Mouse (Mus musculus) myocyte (in vitro differentiated cells): ENCODE data around the gene Ivd. TPM values are rescaled to one million over a fixed set of nuclear protein-coding genes. Genes with fewer than 3 reads are reported as not detected.

Experiments
- H3K27me3 ChIP-seq: one replicate; pipeline ENCODE4 v1.6.1; 2011; ENCODE audit not compliant: control insufficient read depth, insufficient read depth, insufficient read length
- H3K36me3 ChIP-seq: one replicate; pipeline ENCODE4 v1.6.1; 2011; ENCODE audit not compliant: control insufficient read depth, insufficient read depth
- H3K4me2 ChIP-seq: one replicate; pipeline ENCODE4 v1.6.1; 2011; ENCODE audit warnings: low read depth, control low read depth
- H3K4me3 ChIP-seq: one replicate; pipeline ENCODE4 v1.5.1; 2011; ENCODE audit warnings: mild to moderate bottlenecking, control low read depth, moderate library complexity
- H3K79me2 ChIP-seq: one replicate; pipeline ENCODE4 v1.6.1; 2011; ENCODE audit not compliant: control insufficient read depth, insufficient read depth
- H3ac ChIP-seq: one replicate; pipeline ENCODE4 v1.6.1; 2011; ENCODE audit not compliant: control insufficient read depth, insufficient read length
- CEBPB ChIP-seq: IDR thresholded peaks from 2 replicates; pipeline ENCODE4 v1.6.1; 2011; ENCODE audit warnings: mild to moderate bottlenecking, moderate library complexity; ENCODE audit not compliant: poor library complexity, insufficient read depth, severe bottlenecking
- E2F4 ChIP-seq: IDR thresholded peaks from one replicate; pipeline ENCODE4 v1.6.1; 2011; ENCODE audit warnings: mild to moderate bottlenecking, control low read depth, moderate library complexity; ENCODE audit not compliant: insufficient read depth
- MAX ChIP-seq: IDR thresholded peaks from one replicate; pipeline ENCODE4 v1.6.1; 2011; ENCODE audit warnings: low read depth, mild to moderate bottlenecking, control low read depth
- MYOD1 ChIP-seq, 3 experiments: IDR thresholded peaks; one replicate each; pipeline ENCODE4 v1.6.1; 2011; ENCODE audit warnings: control low read depth in 2 of 3, low read depth in 2 of 3, mild to moderate bottlenecking in 2 of 3, moderate library complexity in 1 of 3; ENCODE audit not compliant: insufficient read length in 2 of 3, control insufficient read depth in 1 of 3
- MYOG ChIP-seq, 3 experiments: IDR thresholded peaks; one replicate each; pipeline ENCODE4 v1.6.1; 2011; ENCODE audit warnings: control low read depth in 2 of 3, low read depth in 2 of 3, mild to moderate bottlenecking in 2 of 3; ENCODE audit not compliant: insufficient read length in 2 of 3, control insufficient read depth in 1 of 3, insufficient read depth in 1 of 3
- POLR2A ChIP-seq: IDR thresholded peaks from one replicate; pipeline ENCODE4 v1.6.1; 2011; ENCODE audit warnings: low read depth, mild to moderate bottlenecking, control low read depth, moderate library complexity; ENCODE audit not compliant: insufficient read length
- POLR2AphosphoS2 ChIP-seq: IDR thresholded peaks from one replicate; pipeline ENCODE4 v1.6.1; 2011; ENCODE audit warnings: low read depth, control low read depth; ENCODE audit not compliant: insufficient read length
- REST ChIP-seq: IDR thresholded peaks from one replicate; pipeline ENCODE4 v1.6.1; 2011; ENCODE audit warnings: mild to moderate bottlenecking, control low read depth, moderate library complexity; ENCODE audit not compliant: insufficient read depth, insufficient read length
- SRF ChIP-seq: IDR thresholded peaks from one replicate; pipeline ENCODE4 v1.6.1; 2011; ENCODE audit warnings: low read depth; ENCODE audit not compliant: control insufficient read depth, insufficient read length
- TCF12 ChIP-seq: IDR thresholded peaks from one replicate; pipeline ENCODE4 v1.6.1; 2011; ENCODE audit warnings: mild to moderate bottlenecking, control low read depth; ENCODE audit not compliant: poor library complexity, insufficient read depth, severe bottlenecking
- TCF3 ChIP-seq: IDR thresholded peaks from one replicate; pipeline ENCODE4 v1.6.1; 2011; ENCODE audit warnings: low read depth, control low read depth; ENCODE audit not compliant: insufficient read length
- USF1 ChIP-seq: IDR thresholded peaks from one replicate; pipeline ENCODE4 v1.6.1; 2011; ENCODE audit warnings: low read depth, mild to moderate bottlenecking, control low read depth, moderate library complexity
- polyA plus RNA-seq: library from polyadenylated mRNA; unstranded; fragments of >200 nt; fragmentation: generic; extraction: Trizol; gene quantifications from one replicate; pipeline ENCODE4 v1.2.1, GENCODE M21; 2012; ENCODE audit warnings: missing spikeins

Ivd gene
- polyA plus RNA-seq, 1 experiment, result 35.3 TPM

DNA sequence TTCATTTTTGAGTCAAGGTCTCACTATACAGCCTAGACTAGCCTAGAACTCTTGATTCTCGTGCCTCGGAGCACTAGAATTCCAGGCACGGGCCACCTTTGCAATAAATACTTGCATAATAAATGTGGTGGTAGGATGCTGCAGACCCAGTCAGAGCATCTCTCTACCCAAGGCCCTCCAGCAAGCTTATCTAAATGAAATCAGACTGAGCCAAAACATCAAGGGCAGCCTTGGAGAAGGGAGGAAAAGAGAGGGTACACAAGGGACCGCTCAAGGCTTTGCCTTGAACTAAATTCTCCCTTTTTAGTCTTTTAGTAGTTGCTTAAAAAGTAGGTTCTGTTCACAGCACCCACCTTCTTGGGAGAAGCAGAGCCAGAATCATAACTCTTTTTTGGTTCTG is 29.4 kb downstream of the Ivd start:
- H3K36me3 ChIP-seq, result no peaks in the 10 kb centered on the region
- H3K79me2 ChIP-seq, result no peaks in the 10 kb centered on the region
- no peak overlapping the region for H3K4me3 ChIP-seq
- peaks cover 26% of the 10 kb centered on the region for H3K27me3 ChIP-seq
- no peak overlapping the region for H3K4me2 ChIP-seq
- H3ac ChIP-seq, result no peak overlapping the region
- TF ChIP-seq POLR2A (no peak), CEBPB (no peak), MAX (no peak), E2F4 (no peak), TCF3 (no peak), MYOD1 (IDR thresholded peaks at IDR 0.05; ENCODE audit: control insufficient read depth in 1 of 3, insufficient read length in 2 of 3, low read depth in 2 of 3) (no peak), REST (no peak), POLR2AphosphoS2 (no peak), SRF (no peak), USF1 (no peak)

DNA sequence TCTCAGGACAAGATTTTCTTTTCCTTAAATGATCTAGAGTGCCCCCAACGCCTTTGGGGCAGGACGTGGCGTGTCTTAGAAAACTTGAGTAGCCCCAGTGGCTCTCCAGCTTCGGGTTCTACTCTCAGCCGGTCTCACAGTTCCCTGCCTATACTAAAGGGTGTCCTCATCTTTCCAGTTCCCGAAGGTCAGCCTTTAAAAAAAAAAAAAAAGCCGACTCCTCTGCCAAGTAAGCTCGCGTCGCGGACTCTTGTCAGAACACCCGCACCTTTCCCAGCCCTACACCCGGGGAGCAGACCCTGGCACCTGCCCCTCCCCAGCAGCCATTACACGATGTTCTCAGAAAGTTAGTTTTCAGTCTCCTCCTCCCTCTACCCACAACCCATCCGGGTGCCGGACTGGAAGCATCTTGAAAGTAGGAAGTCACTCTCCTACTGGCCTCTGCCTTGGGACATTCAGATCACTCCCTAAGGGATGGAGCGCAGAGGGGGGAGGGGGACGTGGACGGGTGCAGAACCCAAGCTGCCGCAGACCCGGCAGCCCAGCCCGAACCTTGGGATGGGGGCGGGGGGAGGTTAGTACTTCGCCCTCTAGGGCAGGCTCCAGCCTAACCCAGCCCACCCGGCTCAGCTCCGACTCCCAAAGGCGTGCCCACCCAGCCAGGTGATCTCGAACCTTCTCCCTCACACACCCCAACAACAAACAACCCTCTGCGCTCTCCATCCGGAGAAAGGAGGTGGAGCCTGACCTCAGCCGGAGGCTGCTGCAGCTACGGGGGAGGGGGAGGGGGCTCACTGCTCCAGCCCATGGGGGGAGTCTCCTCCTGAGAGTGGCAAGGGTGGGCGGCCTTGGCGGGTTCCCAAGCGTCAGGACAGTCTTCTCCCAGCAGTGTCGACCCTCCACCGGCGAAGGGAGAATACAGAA is 34.5 kb downstream of the Ivd start:
- Histone ChIP-seq H3K79me2 (no peaks in the 10 kb centered on the region), H3ac (no peak overlapping the region), H3K4me3 (peak overlapping the region; percentile 7), H3K36me3 (no peaks in the 10 kb centered on the region), H3K27me3 (peaks cover 49% of the 10 kb centered on the region), H3K4me2 (peak overlapping the region; percentile 60)
- no peak for TF ChIP-seq MYOD1 (IDR thresholded peaks at IDR 0.05; ENCODE audit: control insufficient read depth in 1 of 3, insufficient read length in 2 of 3, low read depth in 2 of 3)
- TF ChIP-seq POLR2AphosphoS2, result no peak
- no peak for TF ChIP-seq SRF
- no peak for TF ChIP-seq REST
- no peak for TF ChIP-seq E2F4
- no peak for TF ChIP-seq MYOG (IDR thresholded peaks at IDR 0.05; ENCODE audit: control insufficient read depth in 1 of 3, insufficient read depth in 1 of 3, insufficient read length in 2 of 3, low read depth in 2 of 3)
- TF ChIP-seq USF1, result no peak
- TF ChIP-seq CEBPB, result no peak

DNA sequence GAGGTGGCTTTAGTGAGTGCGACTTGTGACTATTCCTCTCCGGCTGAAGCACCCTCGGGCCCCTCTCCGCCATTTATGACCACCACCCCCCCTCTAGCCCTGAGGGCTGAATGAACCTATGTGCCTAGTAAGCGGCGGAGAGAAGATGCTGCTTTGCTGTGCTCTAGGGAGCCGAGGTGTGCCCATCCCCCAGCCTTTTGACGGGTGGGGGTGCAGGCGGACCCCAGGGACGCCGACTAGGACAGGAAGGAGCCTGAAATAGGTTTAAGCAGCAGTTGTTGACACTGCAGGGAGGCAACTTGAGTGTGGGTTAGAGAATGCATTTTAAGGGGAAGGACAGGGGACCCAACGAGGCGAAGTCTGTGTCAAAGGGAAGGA is 35.1 kb downstream of the Ivd start:
- TF ChIP-seq POLR2AphosphoS2, result no peak
- no peak for TF ChIP-seq POLR2A
- TF ChIP-seq TCF12, result no peak
- no peak for TF ChIP-seq MYOG (IDR thresholded peaks at IDR 0.05; ENCODE audit: control insufficient read depth in 1 of 3, insufficient read depth in 1 of 3, insufficient read length in 2 of 3, low read depth in 2 of 3)
- TF ChIP-seq TCF3, result no peak
- no peak for TF ChIP-seq REST
- no peak for TF ChIP-seq E2F4
- TF ChIP-seq MAX, result no peak
- TF ChIP-seq USF1, result no peak
- no peak for TF ChIP-seq CEBPB
- TF ChIP-seq SRF, result no peak
- TF ChIP-seq MYOD1 (IDR thresholded peaks at IDR 0.05; ENCODE audit: control insufficient read depth in 1 of 3, insufficient read length in 2 of 3, low read depth in 2 of 3), result no peak
- H3K27me3 ChIP-seq, result peaks cover 49% of the 10 kb centered on the region
- peak overlapping the region; percentile 7 for H3K4me3 ChIP-seq
- no peaks in the 10 kb centered on the region for H3K36me3 ChIP-seq
- H3K79me2 ChIP-seq, result no peaks in the 10 kb centered on the region
- H3ac ChIP-seq, result no peak overlapping the region
- peak overlapping the region; percentile 60 for H3K4me2 ChIP-seq

DNA sequence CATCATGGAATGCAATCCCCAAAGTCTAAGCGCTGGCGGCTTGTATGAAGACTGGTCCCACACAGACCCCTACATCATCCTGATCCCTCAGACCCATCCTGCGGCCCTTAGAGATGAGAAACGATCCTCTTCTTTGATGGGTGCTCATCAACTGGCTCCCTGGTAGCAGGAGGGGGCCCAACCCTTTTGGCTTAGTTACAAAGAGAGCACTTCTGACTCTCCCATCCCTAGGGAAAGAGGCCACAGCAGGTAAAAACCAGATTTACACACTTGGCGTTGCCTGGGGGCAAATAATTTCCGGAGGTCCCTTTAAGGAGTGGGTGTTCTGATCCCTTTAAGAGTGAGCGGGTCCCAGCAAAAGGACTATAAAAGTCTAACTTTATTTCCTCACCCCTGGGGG is 35.6 kb downstream of the Ivd start:
- no peak overlapping the region for H3ac ChIP-seq
- H3K4me3 ChIP-seq, result no peak overlapping the region
- no peak for TF ChIP-seq E2F4
- no peak for TF ChIP-seq TCF12
- no peak for TF ChIP-seq MAX
- TF ChIP-seq REST, result no peak
- TF ChIP-seq SRF, result no peak
- H3K4me2 ChIP-seq, result no peak overlapping the region
- H3K27me3 ChIP-seq, result peaks cover 49% of the 10 kb centered on the region
- H3K79me2 ChIP-seq, result no peaks in the 10 kb centered on the region
- H3K36me3 ChIP-seq, result no peaks in the 10 kb centered on the region

DNA sequence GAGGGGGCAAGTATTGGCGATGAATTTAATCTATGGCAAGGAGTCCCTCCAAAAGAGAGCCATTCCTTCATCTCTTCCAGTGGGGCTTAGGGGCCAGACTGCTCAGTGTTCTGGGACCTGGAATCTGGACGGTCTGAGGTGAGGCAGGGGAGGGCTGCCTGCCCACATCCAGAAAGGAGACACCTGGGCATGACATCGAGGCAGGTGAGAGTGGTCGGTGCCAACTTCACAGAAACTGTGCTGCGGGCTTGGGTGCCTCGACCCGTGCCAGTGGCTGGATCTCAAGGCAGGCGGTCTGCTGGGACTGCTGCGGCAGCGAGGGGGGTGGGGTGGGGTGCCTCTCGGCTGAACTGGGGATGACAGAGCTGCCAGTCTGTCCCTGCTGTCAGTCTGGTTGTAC is 36.1 kb downstream of the Ivd start:
- H3K4me2 ChIP-seq, result no peak overlapping the region
- no peaks in the 10 kb centered on the region for H3K79me2 ChIP-seq
- TF ChIP-seq TCF12 (no peak), MYOD1 (IDR thresholded peaks at IDR 0.05; ENCODE audit: control insufficient read depth in 1 of 3, insufficient read length in 2 of 3, low read depth in 2 of 3) (no peak), CEBPB (no peak), SRF (no peak), MAX (no peak), TCF3 (no peak), USF1 (no peak), REST (no peak), POLR2AphosphoS2 (no peak), MYOG (IDR thresholded peaks at IDR 0.05; ENCODE audit: control insufficient read depth in 1 of 3, insufficient read depth in 1 of 3, insufficient read length in 2 of 3, low read depth in 2 of 3) (no peak), POLR2A (no peak), E2F4 (no peak)
- no peak overlapping the region for H3K4me3 ChIP-seq
- no peak overlapping the region for H3ac ChIP-seq
- H3K36me3 ChIP-seq, result no peaks in the 10 kb centered on the region
- H3K27me3 ChIP-seq, result peaks cover 47% of the 10 kb centered on the region
